Mouse (Mus musculus): ENCODE data around the gene Plgrkt. TPM values are rescaled to one million over a fixed set of nuclear protein-coding genes. Genes with fewer than 3 reads are reported as not detected.

Gene Plgrkt
- polyA plus RNA-seq, 1 experiment, result 32.2 TPM

GRCm38 (mm10) chr19:29361468-29362130 lies 5.6 kb downstream of the Plgrkt start:
- WGBS, result 1% methylated on average over 33 of the region's 33 CpGs
- peak; percentile 89 for DNase-seq (ENCODE audit: low read depth, low spot score)

- DNase-seq (ENCODE audit: low read depth, low spot score), result no peak
- WGBS, result 50% methylated on average over 5 of the region's 5 CpGs
Observed at GRCm38 (mm10) chr19:29360251-29360650, 6.9 kb downstream of the Plgrkt start.

- 90% methylated on average over 11 of the region's 11 CpGs for WGBS
Observed at GRCm38 (mm10) chr19:29356281-29356680, 10.9 kb downstream of the Plgrkt start.

GRCm38 (mm10) chr19:29354895-29355877 lies 12.0 kb downstream of the Plgrkt start:
- WGBS, result 5% methylated on average over 20 of the region's 20 CpGs
- no peak for DNase-seq (ENCODE audit: low read depth, low spot score)

More at GRCm38 (mm10) chr19:29356281-29356680, 10.9 kb downstream of the Plgrkt start:
- no peak for DNase-seq (ENCODE audit: low read depth, low spot score)

GRCm38 (mm10) chr19:29350991-29351390 lies 16.2 kb downstream of the Plgrkt start:
- DNase-seq (ENCODE audit: low read depth, low spot score), result no peak
- WGBS, result 68% methylated on average over 5 of the region's 5 CpGs

- 80% methylated on average over 6 of the region's 6 CpGs for WGBS
- no peak for DNase-seq (ENCODE audit: low read depth, low spot score)
Observed at GRCm38 (mm10) chr19:29345636-29346035, 21.6 kb downstream of the Plgrkt start.

GRCm38 (mm10) chr19:29344868-29345267 lies 22.3 kb downstream of the Plgrkt start:
- DNase-seq (ENCODE audit: low read depth, low spot score), result no peak

- no peak for DNase-seq (ENCODE audit: low read depth, low spot score)
- 87% methylated on average over 6 of the region's 6 CpGs for WGBS
Observed at GRCm38 (mm10) chr19:29342281-29342680, 24.9 kb downstream of the Plgrkt start.

- 77% methylated on average over 4 of the region's 4 CpGs for WGBS
Observed at GRCm38 (mm10) chr19:29341029-29341428, 26.2 kb downstream of the Plgrkt start.

GRCm38 (mm10) chr19:29336624-29337023 lies 30.6 kb downstream of the Plgrkt start:
- no peak for DNase-seq (ENCODE audit: low read depth, low spot score)
- 89% methylated on average over 2 of the region's 2 CpGs for WGBS

More at GRCm38 (mm10) chr19:29341029-29341428, 26.2 kb downstream of the Plgrkt start:
- DNase-seq (ENCODE audit: low read depth, low spot score), result no peak

- no peak for DNase-seq (ENCODE audit: low read depth, low spot score)
- 5% methylated on average over 23 of the region's 23 CpGs for WGBS
Observed at GRCm38 (mm10) chr19:29334068-29334745, 33.0 kb downstream of the Plgrkt start, which contains the start of gene Rln1. Rln1 (minus strand) TSS chr19:29334670.

- no peak for DNase-seq (ENCODE audit: low read depth, low spot score)
- 83% methylated on average over 13 of the region's 13 CpGs for WGBS
Observed at GRCm38 (mm10) chr19:29326822-29327552, 40.2 kb downstream of the Plgrkt start.

GRCm38 (mm10) chr19:29326396-29326795 lies 40.8 kb downstream of the Plgrkt start:
- 89% methylated on average over 4 of the region's 4 CpGs for WGBS
- no peak for DNase-seq (ENCODE audit: low read depth, low spot score)

GRCm38 (mm10) chr19:29325852-29326180 lies 41.4 kb downstream of the Plgrkt start:
- no peak for DNase-seq (ENCODE audit: low read depth, low spot score)
- WGBS, result 52% methylated on average over 9 of the region's 9 CpGs

GRCm38 (mm10) chr19:29325053-29325851 lies 41.9 kb downstream of the Plgrkt start, which contains the start of gene Insl6:
Insl6 (minus strand) TSS chr19:29325356.
- 2% methylated on average over 31 of the region's 31 CpGs for WGBS
- DNase-seq (ENCODE audit: low read depth, low spot score), result peak; percentile 38

- 50% methylated on average over 8 of the region's 8 CpGs for WGBS
- DNase-seq (ENCODE audit: low read depth, low spot score), result peak; percentile 14
Observed at GRCm38 (mm10) chr19:29323416-29324049, 43.7 kb downstream of the Plgrkt start.

GRCm38 (mm10) chr19:29312661-29313060 lies 54.5 kb downstream of the Plgrkt start:
- 74% methylated on average over 7 of the region's 7 CpGs for WGBS
- no peak for DNase-seq (ENCODE audit: low read depth, low spot score)

- no peak for DNase-seq (ENCODE audit: low read depth, low spot score)
- 93% methylated on average over 8 of the region's 8 CpGs for WGBS
Observed at GRCm38 (mm10) chr19:29311791-29312190, 55.4 kb downstream of the Plgrkt start.

All from large intestine, adult 2 months (tissue).